Mouse (Mus musculus) lung, postnatal 0 days (tissue): ENCODE data around the gene Gm20388.

Experiments
- CTCF ChIP-seq: IDR thresholded peaks from 2 replicates; pipeline ENCODE4 v1.5.1; 2016; ENCODE audit warnings: antibody characterized with exemption, mild to moderate bottlenecking
- EP300 ChIP-seq: IDR thresholded peaks from 2 replicates; pipeline ENCODE4 v1.6.1; 2016; ENCODE audit warnings: antibody characterized with exemption, mild to moderate bottlenecking, control low read depth

GRCm38 (mm10) chr8:120294982-120295870 is 384.6 kb downstream of the Gm20388 start:
- no peak for TF ChIP-seq CTCF
- no peak for TF ChIP-seq EP300
